Mouse (Mus musculus) limb, embryonic 14.5 days (tissue): ENCODE measurements around the gene Wfdc1. TPM values are rescaled to one million over a fixed set of nuclear protein-coding genes. Genes with fewer than 3 reads are reported as not detected.

Experiments used
- ATAC-seq: fragments of 200-750 bp; cut with Nextera tagmentation; 2 replicates; pipeline ENCODE4 v1.8.0; 2017; ENCODE audit warnings: low read depth, moderate number of reproducible peaks, moderate TSS enrichment; ENCODE audit not compliant: low FRiP score
- DNase-seq: peaks from one replicate; pipeline ENCODE4 v3.0.0-alpha.2; 2015; ENCODE audit warnings: low spot score
- H3K27ac ChIP-seq: fragments of 300-500 bp; sonication (generic); replicated peaks from 2 replicates; pipeline ENCODE4 v1.5.1; 2014; ENCODE audit warnings: low read depth, mild to moderate bottlenecking, low read length, moderate library complexity, mixed read lengths
- H3K27me3 ChIP-seq: fragments of 300-500 bp; sonication (generic); 2 replicates; pipeline ENCODE4 v1.6.1; 2014; ENCODE audit warnings: low read length, mixed read lengths; ENCODE audit not compliant: control insufficient read depth, insufficient read depth
- H3K36me3 ChIP-seq: fragments of 300-500 bp; sonication (generic); 2 replicates; pipeline ENCODE4 v1.6.1; 2014; ENCODE audit warnings: mild to moderate bottlenecking, low read length, moderate library complexity, mixed read lengths; ENCODE audit not compliant: control insufficient read depth, insufficient read depth
- H3K4me1 ChIP-seq: fragments of 300-500 bp; sonication (generic); 2 replicates; pipeline ENCODE4 v1.6.1; 2014; ENCODE audit warnings: antibody characterized with exemption, low read length, mixed read lengths; ENCODE audit not compliant: control insufficient read depth, insufficient read depth
- H3K4me2 ChIP-seq: fragments of 300-500 bp; sonication (generic); replicated peaks from 2 replicates; pipeline ENCODE4 v1.6.1; 2014; ENCODE audit warnings: low read depth, mild to moderate bottlenecking, low read length, moderate library complexity; ENCODE audit not compliant: severe bottlenecking
- H3K4me3 ChIP-seq: fragments of 300-500 bp; sonication (generic); replicated peaks from 2 replicates; pipeline ENCODE4 v1.5.1; 2014; ENCODE audit warnings: low read length
- H3K9ac ChIP-seq: fragments of 300-500 bp; sonication (generic); 2 replicates; pipeline ENCODE4 v1.6.1; 2014; ENCODE audit warnings: mild to moderate bottlenecking, low read depth, low read length, moderate library complexity; ENCODE audit not compliant: severe bottlenecking
- H3K9me3 ChIP-seq: fragments of 300-500 bp; sonication (generic); 2 replicates; pipeline ENCODE4 v1.6.1; 2016; ENCODE audit warnings: low read length; ENCODE audit not compliant: control insufficient read depth
- POLR2A ChIP-seq: fragments of 200-500 bp; IDR thresholded peaks from 2 replicates; pipeline ENCODE4 v1.8.0; 2012; ENCODE audit warnings: inconsistent platforms, mild to moderate bottlenecking, moderate library complexity, borderline replicate concordance; ENCODE audit not compliant: insufficient read depth, insufficient read length; ENCODE audit errors: extremely low read depth
- WGBS: fragments of 180-500 bp; shearing (Covaris S2); extraction: QIAGEN DNeasy Blood & Tissue Kit; methylation state at CpG from one replicate; pipeline ENCODE4 v1.1.7; 2014; 5-methylcytosine and 5-hydroxymethylcytosine counted together
- polyA plus RNA-seq, 2 experiments: library from polyadenylated mRNA; depleted of rRNA in 1 of 2; stranded (reverse) in 1 of 2; unstranded in 1 of 2; fragments of >200 nt; fragmentation: Nextera tagmentation in 1 of 2; extraction: Ambion mirVana in 1 of 2; gene quantifications; 2 replicates each; pipeline versions ENCODE4 v1.2.1 to v1.2.3; 2012 to 2014

Gene Wfdc1
- polyA plus RNA-seq, 2 experiments: 0.80 to 0.91 TPM

DNA sequence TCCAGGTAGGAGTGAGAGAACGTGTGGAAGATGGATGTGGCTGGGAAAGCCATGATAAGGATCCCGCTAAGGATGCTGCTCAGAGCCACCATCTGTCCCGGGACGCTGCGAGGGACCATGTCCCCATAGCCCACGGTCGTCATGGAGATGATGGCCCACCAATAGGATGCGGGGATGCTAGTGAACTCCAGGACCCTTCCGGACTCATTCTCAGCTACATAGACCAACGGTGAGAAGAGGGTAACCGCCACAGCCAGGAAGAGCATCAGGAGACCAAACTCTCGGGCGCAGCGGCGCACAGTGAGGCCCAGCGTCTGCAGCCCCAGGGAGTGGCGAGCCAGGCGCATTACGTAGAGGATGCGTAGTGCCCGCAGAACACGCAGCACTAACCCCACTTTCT is 40.4 kb upstream of the Wfdc1 start:
- Histone ChIP-seq H3K27me3 (no peaks in the 10 kb centered on the region), H3K4me1 (0 out of 2 replicates have a peak, but pooled peaks cover 3% of the 10 kb centered on the region), H3K36me3 (no peaks in the 10 kb centered on the region), H3K9ac (no peak overlapping the region), H3K4me2 (no peak overlapping the region), H3K27ac (no peak overlapping the region), H3K9me3 (no peaks in the 10 kb centered on the region), H3K4me3 (no peak overlapping the region)
- ATAC-seq: no peak
- DNase-seq: no peak
- TF ChIP-seq POLR2A: no peak
- WGBS: 84% methylated on average over 21 of the region's 22 CpGs

DNA sequence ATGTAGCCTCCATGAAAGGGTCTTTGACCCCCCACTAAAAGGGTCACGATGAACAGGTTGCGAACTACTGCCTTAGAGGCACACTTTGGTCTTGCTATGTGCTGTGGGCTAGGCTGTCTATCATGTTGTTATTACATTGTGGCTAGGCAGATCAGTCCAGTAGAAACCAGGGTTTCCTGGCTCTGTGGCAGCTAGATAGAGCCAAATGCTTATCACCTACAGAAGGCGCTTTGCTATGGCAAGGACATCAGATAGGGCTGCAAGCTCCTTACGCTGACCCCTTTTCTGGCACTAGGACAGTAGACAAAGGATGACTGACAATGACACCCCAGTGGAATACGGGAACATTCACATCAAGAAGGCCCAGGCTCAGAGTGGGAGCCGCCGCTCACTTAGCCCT is 39.0 kb upstream of the Wfdc1 start:
- no peak overlapping the region for H3K9ac ChIP-seq
- H3K36me3 ChIP-seq: no peaks in the 10 kb centered on the region
- no peak overlapping the region for H3K4me3 ChIP-seq
- H3K4me1 ChIP-seq: 0 out of 2 replicates have a peak, but pooled peaks cover 3% of the 10 kb centered on the region
- H3K9me3 ChIP-seq: no peaks in the 10 kb centered on the region
- no peak overlapping the region for H3K27ac ChIP-seq
- ATAC-seq (no peak), DNase-seq (no peak)
- no peaks in the 10 kb centered on the region for H3K27me3 ChIP-seq
- WGBS: 82% methylated on average over 7 of the region's 7 CpGs
- no peak for TF ChIP-seq POLR2A
- no peak overlapping the region for H3K4me2 ChIP-seq

DNA sequence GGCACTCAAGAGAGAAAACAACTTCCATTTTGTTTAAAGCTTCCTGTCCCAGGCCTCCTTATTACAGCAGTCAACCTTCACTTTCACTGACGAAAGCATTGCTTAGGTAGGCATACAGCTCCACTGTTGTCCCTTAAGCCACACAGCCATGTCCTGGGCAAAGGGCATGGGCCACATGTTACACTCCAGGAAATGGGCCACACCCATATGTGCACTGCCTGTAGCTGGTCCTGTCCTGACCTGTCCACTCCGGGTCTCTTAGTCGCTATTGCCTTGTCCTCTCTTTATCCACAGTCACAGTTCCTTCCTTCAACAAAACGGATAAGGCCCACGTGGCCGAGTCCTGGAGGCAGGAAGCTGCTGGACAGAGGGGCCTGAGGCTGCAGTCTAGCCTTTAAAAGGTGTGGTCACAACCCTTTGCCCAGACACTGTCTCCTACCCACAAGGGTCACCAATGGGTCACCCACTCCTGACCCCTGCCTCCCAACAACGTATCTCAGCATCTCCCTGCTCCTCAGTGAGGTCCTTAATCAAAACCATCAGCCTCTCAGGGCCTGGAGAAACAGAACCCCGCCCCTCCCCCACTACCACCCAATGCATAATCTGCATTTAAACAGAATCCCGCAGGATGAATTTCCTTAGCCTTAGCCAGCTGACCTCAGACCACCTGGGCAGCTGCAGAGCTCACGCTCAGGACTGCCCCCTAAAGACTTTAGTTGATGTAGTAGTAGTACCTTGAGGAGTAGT is 38.4 kb upstream of the Wfdc1 start:
- 18% methylated on average over 10 of the region's 10 CpGs for WGBS
- H3K27ac ChIP-seq: no peak overlapping the region
- no peak overlapping the region for H3K4me3 ChIP-seq

DNA sequence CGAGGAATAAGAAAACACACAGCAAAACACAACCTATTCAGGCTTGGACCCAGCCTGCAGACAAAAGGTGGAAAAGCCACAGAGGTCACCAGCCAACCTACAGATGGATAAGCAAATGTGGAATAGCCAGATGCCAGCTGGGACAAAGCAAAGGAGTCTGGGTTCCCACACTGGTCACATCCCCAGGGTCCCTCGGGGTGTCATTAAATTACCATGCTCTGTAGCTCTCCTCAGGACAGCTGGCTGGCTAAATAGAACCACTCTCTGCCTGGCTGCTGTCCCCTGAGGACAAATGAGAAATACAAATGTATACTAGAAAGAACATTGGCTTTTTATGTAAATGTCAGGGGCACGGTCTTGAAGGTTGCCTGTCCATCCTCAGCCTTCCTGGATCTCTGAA is 35.3 kb upstream of the Wfdc1 start:
- Histone ChIP-seq H3K27me3 (peaks cover 14% of the 10 kb centered on the region; the same call in 1 of the 2 replicates), H3K36me3 (no peaks in the 10 kb centered on the region), H3K4me2 (no peak overlapping the region), H3K4me3 (no peak overlapping the region), H3K9ac (no peak overlapping the region), H3K4me1 (peaks cover 7% of the 10 kb centered on the region; the same call in 1 of the 2 replicates), H3K9me3 (no peaks in the 10 kb centered on the region), H3K27ac (no peak overlapping the region)
- no peak for TF ChIP-seq POLR2A
- WGBS: 26% methylated on average over 3 of the region's 3 CpGs
- no peak for DNase-seq
- ATAC-seq: no peak

More for the DNA sequence above, 38.4 kb upstream of the Wfdc1 start:
- DNase-seq: no peak
- no peaks in the 10 kb centered on the region; the same call in 1 of the 2 replicates for H3K27me3 ChIP-seq
- no peaks in the 10 kb centered on the region for H3K9me3 ChIP-seq
- TF ChIP-seq POLR2A: no peak
- ATAC-seq: no peak
- H3K4me2 ChIP-seq: no peak overlapping the region
- H3K9ac ChIP-seq: no peak overlapping the region
- H3K36me3 ChIP-seq: no peaks in the 10 kb centered on the region
- H3K4me1 ChIP-seq: 0 out of 2 replicates have a peak, but pooled peaks cover 3% of the 10 kb centered on the region

DNA sequence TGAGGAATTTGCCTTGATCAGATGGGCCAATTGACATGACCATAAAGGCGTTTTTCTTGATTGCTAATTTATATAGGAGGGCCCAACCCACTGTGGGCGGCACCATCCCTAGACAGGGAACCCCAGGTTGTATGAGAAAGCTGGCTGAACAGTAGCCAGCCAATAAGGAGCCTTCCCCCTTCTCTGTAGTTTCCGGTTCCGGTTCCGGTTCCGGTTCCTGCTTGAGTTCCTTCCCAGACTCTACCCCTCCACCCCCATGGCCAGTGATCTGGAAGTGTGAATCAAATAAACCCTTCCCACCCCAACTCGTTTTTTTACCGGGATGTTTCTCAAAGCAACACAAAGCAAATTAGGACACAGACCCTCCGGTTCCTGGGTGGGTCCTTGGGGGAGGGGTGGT is 33.9 kb upstream of the Wfdc1 start:
- H3K4me1 ChIP-seq: peaks cover 7% of the 10 kb centered on the region; the same call in 1 of the 2 replicates

More for the DNA sequence above, 33.9 kb upstream of the Wfdc1 start:
- no peak for DNase-seq
- WGBS: 73% methylated on average over 9 of the region's 9 CpGs
- Histone ChIP-seq H3K9me3 (no peaks in the 10 kb centered on the region), H3K27me3 (peaks cover 14% of the 10 kb centered on the region; the same call in 1 of the 2 replicates), H3K27ac (no peak overlapping the region), H3K4me2 (no peak overlapping the region), H3K4me3 (no peak overlapping the region), H3K9ac (no peak overlapping the region), H3K36me3 (no peaks in the 10 kb centered on the region)
- no peak for ATAC-seq
- no peak for TF ChIP-seq POLR2A
